Mouse (Mus musculus) lung, embryonic 14.5 days (tissue): Measurements from ENCODE around the gene Ldb1. TPM values are rescaled to one million over a fixed set of nuclear protein-coding genes. Genes with fewer than 3 reads are reported as not detected.

Experiments
- ATAC-seq: fragments of 200-750 bp; cut with Nextera tagmentation; 2 replicates; pipeline ENCODE4 v1.8.0; 2017; ENCODE audit warnings: mild to moderate bottlenecking, moderate TSS enrichment, moderate library complexity; ENCODE audit not compliant: insufficient read depth
- DNase-seq: peaks from one replicate; pipeline ENCODE4 v3.0.0-alpha.2; 2015
- H3K27ac ChIP-seq: fragments of 300-500 bp; sonication (generic); 2 replicates; pipeline ENCODE4 v1.5.1; 2014; ENCODE audit warnings: low read depth, mild to moderate bottlenecking, moderate library complexity
- H3K27me3 ChIP-seq: fragments of 300-500 bp; sonication (generic); 2 replicates; pipeline ENCODE4 v1.6.1; 2014; ENCODE audit warnings: low read length, control low read depth; ENCODE audit not compliant: insufficient read depth
- H3K36me3 ChIP-seq: fragments of 300-500 bp; sonication (generic); 2 replicates; pipeline ENCODE4 v1.6.1; 2014; ENCODE audit warnings: control low read depth; ENCODE audit not compliant: insufficient read depth
- H3K4me1 ChIP-seq: fragments of 300-500 bp; sonication (generic); 2 replicates; pipeline ENCODE4 v1.6.1; 2014; ENCODE audit warnings: antibody characterized with exemption, control low read depth; ENCODE audit not compliant: insufficient read depth
- H3K4me2 ChIP-seq: fragments of 300-500 bp; sonication (generic); 2 replicates; pipeline ENCODE4 v1.6.1; 2014; ENCODE audit warnings: mild to moderate bottlenecking
- H3K4me3 ChIP-seq: fragments of 300-500 bp; sonication (generic); 2 replicates; pipeline ENCODE4 v1.5.1; 2014; ENCODE audit warnings: low read depth, low read length
- H3K9ac ChIP-seq: fragments of 300-500 bp; sonication (generic); 2 replicates; pipeline ENCODE4 v1.6.1; 2014
- H3K9me3 ChIP-seq: fragments of 300-500 bp; sonication (generic); 2 replicates; pipeline ENCODE4 v1.6.1; 2016; ENCODE audit warnings: low read depth, low read length, control low read depth
- CTCF ChIP-seq: IDR thresholded peaks from 2 replicates; pipeline ENCODE4 v1.5.1; 2016; ENCODE audit warnings: antibody characterized with exemption, low read depth
- WGBS: fragments of 180-500 bp; shearing (Covaris S2); extraction: QIAGEN DNeasy Blood & Tissue Kit; methylation state at CpG from one replicate; pipeline ENCODE4 v1.1.7; 2014; 5-methylcytosine and 5-hydroxymethylcytosine counted together
- polyA plus RNA-seq: library from polyadenylated mRNA; unstranded; fragments of >200 nt; fragmentation: Nextera tagmentation; extraction: Ambion mirVana; gene quantifications from 2 replicates; pipeline ENCODE4 v1.2.1, GENCODE M21; 2014

The Ldb1 gene
- polyA plus RNA-seq, 1 experiment from 2014 or later: 87.7 TPM

- WGBS: under 1% methylated on average over 66 of the region's 66 CpGs
- peak within 1 kb of the TSS; percentile 81 for H3K4me2 ChIP-seq
- peak within 1 kb of the TSS; percentile 74 for H3K9ac ChIP-seq
- 0 out of 2 replicates have a peak, but pooled peaks cover 4% of the 10 kb centered on the region for H3K4me1 ChIP-seq
- H3K27ac ChIP-seq: peak within 1 kb of the TSS; percentile 92
- peak; percentile 99 for DNase-seq
- ATAC-seq: peak; percentile 98
- H3K4me3 ChIP-seq: peak within 1 kb of the TSS; percentile 86
- peaks cover 64% of the 10 kb centered on the region for H3K36me3 ChIP-seq
- H3K9me3 ChIP-seq: no peaks in the 10 kb centered on the region
- peak; percentile 36; the same call in 1 of the 2 replicates for TF ChIP-seq CTCF
- no peaks in the 10 kb centered on the region for H3K27me3 ChIP-seq
Observed at GRCm38 (mm10) chr19:46075616-46076607, 30.9 kb upstream of the Ldb1 start, which contains the start of gene Nolc1. TSS of gene Nolc1 (plus strand) at chr19:46075863.

- Histone ChIP-seq H3K9ac (no peak overlapping the region), H3K9me3 (no peaks in the 10 kb centered on the region), H3K4me1 (0 out of 2 replicates have a peak, but pooled peaks cover 4% of the 10 kb centered on the region), H3K36me3 (peaks cover 64% of the 10 kb centered on the region), H3K27me3 (no peaks in the 10 kb centered on the region), H3K27ac (no peak overlapping the region), H3K4me3 (no peak overlapping the region), H3K4me2 (no peak overlapping the region)
- 86% methylated on average over 5 of the region's 5 CpGs for WGBS
- TF ChIP-seq CTCF: no peak
- ATAC-seq: no peak
- DNase-seq: no peak
Observed at GRCm38 (mm10) chr19:46074266-46074665, 29.3 kb upstream of the Ldb1 start.

GRCm38 (mm10) chr19:46073285-46073684 lies 28.3 kb upstream of the Ldb1 start:
- H3K27ac ChIP-seq: no peak overlapping the region
- ATAC-seq (no peak), DNase-seq (no peak)
- H3K36me3 ChIP-seq: peaks cover 63% of the 10 kb centered on the region
- H3K4me2 ChIP-seq: no peak overlapping the region
- H3K4me3 ChIP-seq: no peak overlapping the region
- H3K9me3 ChIP-seq: no peaks in the 10 kb centered on the region
- TF ChIP-seq CTCF: no peak
- no peak overlapping the region for H3K9ac ChIP-seq
- 82% methylated on average over 7 of the region's 7 CpGs for WGBS
- 0 out of 2 replicates have a peak, but pooled peaks cover 4% of the 10 kb centered on the region for H3K4me1 ChIP-seq
- H3K27me3 ChIP-seq: no peaks in the 10 kb centered on the region

- H3K4me2 ChIP-seq: no peak overlapping the region
- no peak overlapping the region for H3K4me3 ChIP-seq
- H3K9me3 ChIP-seq: no peaks in the 10 kb centered on the region
- DNase-seq: no peak
- no peak overlapping the region for H3K27ac ChIP-seq
- H3K36me3 ChIP-seq: peaks cover 99% of the 10 kb centered on the region
- H3K27me3 ChIP-seq: no peaks in the 10 kb centered on the region
- H3K9ac ChIP-seq: no peak overlapping the region
- no peaks in the 10 kb centered on the region for H3K4me1 ChIP-seq
- 80% methylated on average over 10 of the region's 10 CpGs for WGBS
- ATAC-seq: no peak
- no peak for TF ChIP-seq CTCF
Observed at GRCm38 (mm10) chr19:46068054-46068453, 23.0 kb upstream of the Ldb1 start.

GRCm38 (mm10) chr19:46060845-46061244 lies 15.8 kb upstream of the Ldb1 start:
- WGBS: 55% methylated on average over 6 of the region's 6 CpGs

GRCm38 (mm10) chr19:46058466-46058865 lies 13.5 kb upstream of the Ldb1 start:
- H3K4me1 ChIP-seq: peaks cover 6% of the 10 kb centered on the region; the same call in 1 of the 2 replicates
- WGBS: 95% methylated on average over 7 of the region's 7 CpGs
- no peaks in the 10 kb centered on the region for H3K9me3 ChIP-seq
- DNase-seq: no peak
- H3K27ac ChIP-seq: no peak overlapping the region
- ATAC-seq: no peak
- H3K36me3 ChIP-seq: peaks cover 18% of the 10 kb centered on the region
- peak overlapping the region; percentile 81 for H3K4me2 ChIP-seq
- no peak overlapping the region for H3K9ac ChIP-seq
- H3K4me3 ChIP-seq: no peak overlapping the region
- TF ChIP-seq CTCF: no peak
- no peaks in the 10 kb centered on the region for H3K27me3 ChIP-seq

More at GRCm38 (mm10) chr19:46060845-46061244, 15.8 kb upstream of the Ldb1 start:
- peaks cover 42% of the 10 kb centered on the region for H3K36me3 ChIP-seq
- DNase-seq: no peak
- TF ChIP-seq CTCF: no peak
- H3K9me3 ChIP-seq: no peaks in the 10 kb centered on the region
- H3K9ac ChIP-seq: no peak overlapping the region
- no peaks in the 10 kb centered on the region for H3K27me3 ChIP-seq
- H3K27ac ChIP-seq: no peak overlapping the region
- H3K4me3 ChIP-seq: no peak overlapping the region
- no peak overlapping the region for H3K4me2 ChIP-seq
- H3K4me1 ChIP-seq: peaks cover 6% of the 10 kb centered on the region; the same call in 1 of the 2 replicates
- no peak for ATAC-seq
